Mouse (Mus musculus): ENCODE measurements around the gene Rps2.

- TF ChIP-seq CTCF (IDR thresholded peaks at IDR 0.05; ENCODE audit: control insufficient read depth, insufficient read depth, insufficient read length) (no peak), FOSL1 (IDR thresholded peaks at IDR 0.05; ENCODE audit: insufficient read depth, low read length, poor library complexity, severe bottlenecking) (no peak), MAX (IDR thresholded peaks at IDR 0.05) (no peak), CEBPB (IDR thresholded peaks at IDR 0.05; ENCODE audit: low read depth) (no peak), USF1 (IDR thresholded peaks at IDR 0.05; ENCODE audit: low read depth) (no peak)
These were observed 14.5 kb downstream of the Rps2 start for GRCm38 (mm10) chr17:24732233-24732935.

All from C2C12 (cell line).